Mouse (Mus musculus): ENCODE measurements at regions not wholly inside any gene's neighbourhood (a gene's known extent, or its start where the extent isn't known, plus 50 kb on each side); places are given as distances from the start of the nearest gene placed in this dataset.

GRCm38 (mm10) chr1:72014580-72014979 is 197.5 kb downstream of the Mreg start:
- Histone ChIP-seq H3K4me3 (ENCODE audit: low read depth, low read length) (no peak overlapping the region), H3K27ac (ENCODE audit: low read depth, low read length) (no peak overlapping the region), H3K9ac (replicated peaks; ENCODE audit: low read depth, low read length) (no peak overlapping the region), H3K27me3 (ENCODE audit: control insufficient read depth, insufficient read depth, low read length) (no peaks in the 10 kb centered on the region), H3K36me3 (ENCODE audit: control insufficient read depth, insufficient read depth, low read length) (no peaks in the 10 kb centered on the region), H3K9me3 (ENCODE audit: control insufficient read depth, low read length) (no peaks in the 10 kb centered on the region), H3K4me1 (ENCODE audit: control insufficient read depth, insufficient read depth, low read length) (no peaks in the 10 kb centered on the region), H3K4me2 (ENCODE audit: low read depth, low read length) (no peak overlapping the region)
- no peak for ATAC-seq (ENCODE audit: low read depth)
- WGBS: 73% methylated on average over 2 of the region's 2 CpGs

- ATAC-seq (ENCODE audit: low read depth): no peak
- WGBS: 76% methylated on average over 7 of the region's 7 CpGs
- no peak overlapping the region for H3K9ac ChIP-seq (replicated peaks; ENCODE audit: low read depth, low read length)
- no peaks in the 10 kb centered on the region for H3K4me1 ChIP-seq (ENCODE audit: control insufficient read depth, insufficient read depth, low read length)
- no peak overlapping the region for H3K4me2 ChIP-seq (ENCODE audit: low read depth, low read length)
- no peaks in the 10 kb centered on the region for H3K9me3 ChIP-seq (ENCODE audit: control insufficient read depth, low read length)
- no peaks in the 10 kb centered on the region for H3K27me3 ChIP-seq (ENCODE audit: control insufficient read depth, insufficient read depth, low read length)
- H3K36me3 ChIP-seq (ENCODE audit: control insufficient read depth, insufficient read depth, low read length): no peaks in the 10 kb centered on the region
- H3K27ac ChIP-seq (ENCODE audit: low read depth, low read length): no peak overlapping the region
- no peak overlapping the region for H3K4me3 ChIP-seq (ENCODE audit: low read depth, low read length)
Measured at GRCm38 (mm10) chr1:72013863-72014262, 198.2 kb downstream of the Mreg start.

GRCm38 (mm10) chr1:72012710-72013109 is 199.4 kb downstream of the Mreg start:
- no peak overlapping the region for H3K27ac ChIP-seq (ENCODE audit: low read depth, low read length)
- H3K4me3 ChIP-seq (ENCODE audit: low read depth, low read length): no peak overlapping the region
- H3K9me3 ChIP-seq (ENCODE audit: control insufficient read depth, low read length): no peaks in the 10 kb centered on the region
- H3K36me3 ChIP-seq (ENCODE audit: control insufficient read depth, insufficient read depth, low read length): no peaks in the 10 kb centered on the region
- H3K4me2 ChIP-seq (ENCODE audit: low read depth, low read length): no peak overlapping the region
- WGBS: 80% methylated on average over 7 of the region's 7 CpGs
- ATAC-seq (ENCODE audit: low read depth): no peak
- H3K27me3 ChIP-seq (ENCODE audit: control insufficient read depth, insufficient read depth, low read length): no peaks in the 10 kb centered on the region
- no peak overlapping the region for H3K9ac ChIP-seq (replicated peaks; ENCODE audit: low read depth, low read length)
- H3K4me1 ChIP-seq (ENCODE audit: control insufficient read depth, insufficient read depth, low read length): no peaks in the 10 kb centered on the region

GRCm38 (mm10) chr1:72009270-72009928 is 202.7 kb downstream of the Mreg start:
- H3K36me3 ChIP-seq (ENCODE audit: control insufficient read depth, insufficient read depth, low read length): no peaks in the 10 kb centered on the region
- H3K4me3 ChIP-seq (ENCODE audit: low read depth, low read length): no peak overlapping the region
- no peak overlapping the region for H3K9ac ChIP-seq (replicated peaks; ENCODE audit: low read depth, low read length)
- H3K9me3 ChIP-seq (ENCODE audit: control insufficient read depth, low read length): no peaks in the 10 kb centered on the region
- no peak overlapping the region for H3K27ac ChIP-seq (ENCODE audit: low read depth, low read length)
- H3K4me1 ChIP-seq (ENCODE audit: control insufficient read depth, insufficient read depth, low read length): no peaks in the 10 kb centered on the region
- WGBS: 57% methylated on average over 7 of the region's 7 CpGs
- no peak for ATAC-seq (ENCODE audit: low read depth)
- H3K4me2 ChIP-seq (ENCODE audit: low read depth, low read length): no peak overlapping the region
- H3K27me3 ChIP-seq (ENCODE audit: control insufficient read depth, insufficient read depth, low read length): no peaks in the 10 kb centered on the region

- Histone ChIP-seq H3K27ac (ENCODE audit: low read depth, low read length) (no peak overlapping the region), H3K36me3 (ENCODE audit: control insufficient read depth, insufficient read depth, low read length) (no peaks in the 10 kb centered on the region), H3K27me3 (ENCODE audit: control insufficient read depth, insufficient read depth, low read length) (no peaks in the 10 kb centered on the region), H3K4me1 (ENCODE audit: control insufficient read depth, insufficient read depth, low read length) (no peaks in the 10 kb centered on the region), H3K4me3 (ENCODE audit: low read depth, low read length) (no peak overlapping the region), H3K9me3 (ENCODE audit: control insufficient read depth, low read length) (no peaks in the 10 kb centered on the region), H3K9ac (replicated peaks; ENCODE audit: low read depth, low read length) (no peak overlapping the region), H3K4me2 (ENCODE audit: low read depth, low read length) (no peak overlapping the region)
- WGBS: 62% methylated on average over 7 of the region's 7 CpGs
- no peak for ATAC-seq (ENCODE audit: low read depth)
Measured at GRCm38 (mm10) chr1:72006696-72007291, 205.3 kb downstream of the Mreg start.

GRCm38 (mm10) chr1:72005956-72006355 is 206.2 kb downstream of the Mreg start:
- WGBS: 51% methylated on average over 8 of the region's 8 CpGs
- ATAC-seq (ENCODE audit: low read depth): no peak

GRCm38 (mm10) chr1:72005550-72005949 is 206.6 kb downstream of the Mreg start:
- H3K27me3 ChIP-seq (ENCODE audit: control insufficient read depth, insufficient read depth, low read length): no peaks in the 10 kb centered on the region
- 66% methylated on average over 7 of the region's 7 CpGs for WGBS
- H3K27ac ChIP-seq (ENCODE audit: low read depth, low read length): no peak overlapping the region; the same call in 1 of the 2 replicates
- H3K9ac ChIP-seq (replicated peaks; ENCODE audit: low read depth, low read length): no peak overlapping the region
- no peaks in the 10 kb centered on the region for H3K4me1 ChIP-seq (ENCODE audit: control insufficient read depth, insufficient read depth, low read length)
- no peaks in the 10 kb centered on the region for H3K9me3 ChIP-seq (ENCODE audit: control insufficient read depth, low read length)
- ATAC-seq (ENCODE audit: low read depth): no peak
- H3K4me3 ChIP-seq (ENCODE audit: low read depth, low read length): no peak overlapping the region
- H3K36me3 ChIP-seq (ENCODE audit: control insufficient read depth, insufficient read depth, low read length): no peaks in the 10 kb centered on the region
- H3K4me2 ChIP-seq (ENCODE audit: low read depth, low read length): no peak overlapping the region

More at GRCm38 (mm10) chr1:72005956-72006355, 206.2 kb downstream of the Mreg start:
- H3K4me1 ChIP-seq (ENCODE audit: control insufficient read depth, insufficient read depth, low read length): no peaks in the 10 kb centered on the region
- no peak overlapping the region for H3K4me2 ChIP-seq (ENCODE audit: low read depth, low read length)
- no peak overlapping the region for H3K9ac ChIP-seq (replicated peaks; ENCODE audit: low read depth, low read length)
- no peaks in the 10 kb centered on the region for H3K27me3 ChIP-seq (ENCODE audit: control insufficient read depth, insufficient read depth, low read length)
- H3K4me3 ChIP-seq (ENCODE audit: low read depth, low read length): no peak overlapping the region
- H3K36me3 ChIP-seq (ENCODE audit: control insufficient read depth, insufficient read depth, low read length): no peaks in the 10 kb centered on the region
- H3K27ac ChIP-seq (ENCODE audit: low read depth, low read length): no peak overlapping the region; the same call in 1 of the 2 replicates
- H3K9me3 ChIP-seq (ENCODE audit: control insufficient read depth, low read length): no peaks in the 10 kb centered on the region

GRCm38 (mm10) chr1:72003424-72004278 is 208.5 kb downstream of the Mreg start:
- Histone ChIP-seq H3K27me3 (ENCODE audit: control insufficient read depth, insufficient read depth, low read length) (no peaks in the 10 kb centered on the region), H3K4me2 (ENCODE audit: low read depth, low read length) (no peak overlapping the region), H3K9me3 (ENCODE audit: control insufficient read depth, low read length) (no peaks in the 10 kb centered on the region), H3K36me3 (ENCODE audit: control insufficient read depth, insufficient read depth, low read length) (no peaks in the 10 kb centered on the region), H3K27ac (ENCODE audit: low read depth, low read length) (no peak overlapping the region), H3K9ac (replicated peaks; ENCODE audit: low read depth, low read length) (no peak overlapping the region), H3K4me3 (ENCODE audit: low read depth, low read length) (no peak overlapping the region), H3K4me1 (ENCODE audit: control insufficient read depth, insufficient read depth, low read length) (no peaks in the 10 kb centered on the region)
- no peak for ATAC-seq (ENCODE audit: low read depth)
- WGBS: 77% methylated on average over 14 of the region's 14 CpGs
